Mouse (Mus musculus): Measurements from ENCODE around the gene Rplp2.
A peak's percentile ranks its signal among the peaks of the same experiment; 100 is the strongest.
"Not testable (repeated sequence)": the region's sequence is repeated elsewhere in the genome, so short reads cannot be mapped to it uniquely, and the experiment has no call there.

Rplp2 gene

DNA sequence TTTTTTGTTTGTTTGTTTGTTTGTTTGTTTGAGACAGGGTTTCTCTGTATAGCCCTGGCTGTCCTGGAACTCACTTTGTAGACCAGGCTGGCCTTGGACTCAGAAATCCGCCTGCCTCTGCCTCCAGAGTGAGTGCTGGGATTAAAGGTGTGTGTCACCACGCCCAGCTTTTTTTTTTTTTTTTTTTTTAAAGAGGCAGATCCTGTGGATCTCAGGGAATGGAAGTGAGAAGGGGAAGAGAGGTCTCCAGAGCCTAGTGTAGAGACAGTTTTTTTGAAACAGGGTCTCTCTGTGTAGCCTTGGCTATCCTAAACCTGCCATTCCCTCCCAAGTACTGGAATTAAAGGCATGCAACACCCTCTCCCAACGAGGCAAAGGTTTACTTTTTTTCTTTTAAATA is 796 bp upstream of the Rplp2 start:
- not testable (repeated sequence) for DNase-seq (ENCODE audit: low spot score)

DNA sequence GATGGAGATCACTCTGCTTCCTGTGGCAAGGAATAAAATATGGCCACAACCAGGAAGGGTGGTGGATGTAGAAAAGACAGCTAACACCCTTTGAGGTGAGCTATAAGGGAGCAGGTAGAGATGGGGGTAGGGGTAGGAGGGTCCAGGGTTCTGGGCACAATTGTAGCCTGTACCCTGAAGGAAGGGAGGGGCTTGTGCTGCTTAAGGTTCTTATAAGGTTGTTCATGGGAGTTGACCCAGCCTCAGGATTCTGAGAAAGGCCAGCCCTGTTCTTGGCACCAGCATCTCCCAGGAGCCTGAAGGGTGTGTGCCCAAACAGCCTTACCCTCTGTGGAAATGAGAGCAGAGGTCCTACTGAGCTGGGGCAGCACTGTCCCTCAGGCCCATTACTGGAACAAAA is 4.8 kb downstream of the Rplp2 start:
- no peak for DNase-seq (ENCODE audit: low spot score)

DNA sequence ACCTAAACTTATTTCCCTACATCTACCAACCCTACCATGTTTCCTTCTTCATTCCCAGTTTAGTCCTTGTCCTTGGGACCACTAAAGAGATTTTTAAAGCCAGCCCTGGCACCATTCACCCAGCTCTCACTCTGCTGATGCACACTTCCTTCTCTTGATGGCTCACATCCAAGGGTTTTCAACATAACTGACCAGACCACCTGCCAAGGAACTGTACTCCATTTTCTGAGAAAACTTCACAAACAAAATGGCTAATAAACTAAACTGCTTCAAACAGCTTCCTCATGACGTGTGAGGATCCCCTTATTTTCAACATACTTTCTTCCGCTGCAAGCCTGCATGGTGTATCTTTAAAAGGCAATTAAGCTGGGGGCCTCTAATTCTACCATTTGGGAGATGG is 6.5 kb downstream of the Rplp2 start:
- DNase-seq (ENCODE audit: low spot score): no peak

DNA sequence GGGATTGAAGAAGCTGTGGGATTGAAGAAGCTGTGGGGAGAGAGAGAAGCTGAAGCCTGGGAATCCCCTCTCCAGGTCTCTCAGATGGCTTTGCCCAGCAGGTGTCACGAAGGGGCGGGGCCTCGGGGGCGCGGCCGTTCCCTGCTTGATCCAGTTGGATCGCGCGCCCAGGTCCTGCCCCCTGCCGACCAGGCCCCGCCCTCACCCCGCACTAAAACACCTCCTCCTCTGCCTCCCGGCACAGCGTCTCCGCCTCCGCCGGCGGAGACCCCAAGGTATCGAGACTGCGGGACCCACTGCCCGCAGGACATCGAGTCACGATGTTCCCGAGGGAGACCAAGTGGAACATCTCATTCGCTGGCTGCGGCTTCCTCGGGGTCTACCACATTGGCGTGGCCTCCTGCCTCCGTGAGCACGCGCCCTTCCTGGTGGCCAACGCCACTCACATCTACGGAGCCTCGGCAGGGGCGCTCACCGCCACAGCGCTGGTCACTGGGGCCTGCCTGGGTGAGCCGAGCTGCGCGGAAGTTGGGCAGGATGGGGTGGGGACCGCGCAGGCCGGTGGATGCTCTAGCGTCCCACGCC is 7.9 kb downstream of the Rplp2 start, which contains the start of gene Pnpla2:
Gene Pnpla2 (plus strand): TSS at position 232 of the 585 bp plus-strand sequence.
- DNase-seq (ENCODE audit: low spot score): peak; percentile 93

DNA sequence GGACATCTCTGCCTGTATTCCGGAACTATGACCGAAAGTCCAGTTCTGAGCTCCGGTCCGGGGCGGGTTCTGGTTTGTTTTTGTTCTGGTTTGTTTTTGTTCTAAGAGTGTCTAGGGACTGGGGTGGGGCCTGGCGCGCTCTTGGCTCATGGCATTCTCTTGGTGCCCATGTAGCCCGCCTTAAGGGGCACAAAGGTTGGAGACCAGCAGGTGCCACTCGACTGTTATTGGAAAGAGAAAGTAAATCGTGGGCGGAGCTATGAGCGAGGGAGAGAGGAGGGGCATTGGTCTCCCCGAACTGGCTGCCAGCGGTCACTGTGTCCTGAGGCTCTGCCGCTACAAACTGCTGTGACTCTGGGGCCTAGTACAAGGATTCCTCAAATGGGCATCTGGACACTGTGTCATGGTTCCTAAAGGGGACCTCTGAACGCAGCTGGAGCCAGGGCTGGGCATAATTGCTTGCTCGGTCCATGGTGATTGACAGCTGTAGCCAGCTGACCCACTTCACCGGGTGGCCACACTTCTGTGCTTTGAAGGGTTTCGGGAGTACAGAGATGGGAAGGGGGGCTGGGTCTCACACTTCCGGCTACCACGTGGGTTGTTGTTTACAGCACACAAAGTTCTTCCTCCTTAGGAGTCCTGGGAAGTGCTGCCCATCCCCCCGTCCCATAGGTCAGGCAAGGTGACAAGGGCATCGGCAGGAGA is 8.6 kb downstream of the Rplp2 start:
- peak; percentile 54 for DNase-seq (ENCODE audit: low spot score)

DNA sequence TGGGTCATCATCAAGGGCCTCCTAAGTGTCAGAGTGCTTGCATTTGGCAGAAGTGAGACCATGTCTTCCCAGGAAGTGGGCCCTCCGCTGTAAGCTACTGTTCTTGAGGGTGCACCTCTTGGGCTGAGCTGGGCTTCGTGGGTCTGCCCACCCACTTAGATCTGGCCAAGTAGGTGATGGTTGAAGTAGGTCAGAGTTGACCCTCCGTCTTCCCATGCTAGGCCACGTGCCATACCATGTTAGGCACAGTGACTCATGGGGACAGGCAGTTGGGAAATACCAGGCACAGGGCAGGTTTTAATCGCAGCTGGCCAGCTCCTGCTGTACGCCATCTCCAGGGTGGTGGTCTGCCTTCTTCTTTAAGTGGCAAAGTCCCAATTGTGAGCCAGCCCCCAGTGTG is 9.6 kb downstream of the Rplp2 start:
- no peak for DNase-seq (ENCODE audit: low spot score)

DNA sequence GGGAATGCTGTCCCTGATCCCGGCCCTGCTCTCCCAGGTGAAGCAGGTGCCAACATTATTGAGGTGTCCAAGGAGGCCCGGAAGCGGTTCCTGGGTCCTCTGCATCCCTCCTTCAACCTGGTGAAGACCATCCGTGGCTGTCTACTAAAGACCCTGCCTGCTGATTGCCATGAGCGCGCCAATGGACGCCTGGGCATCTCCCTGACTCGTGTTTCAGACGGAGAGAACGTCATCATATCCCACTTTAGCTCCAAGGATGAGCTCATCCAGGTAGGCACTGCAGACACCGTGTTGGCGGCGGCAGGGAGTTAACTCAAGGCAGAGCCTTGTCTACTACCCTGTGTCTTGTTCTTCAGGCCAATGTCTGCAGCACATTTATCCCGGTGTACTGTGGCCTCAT is 10.1 kb downstream of the Rplp2 start:
- DNase-seq (ENCODE audit: low spot score): no peak

DNA sequence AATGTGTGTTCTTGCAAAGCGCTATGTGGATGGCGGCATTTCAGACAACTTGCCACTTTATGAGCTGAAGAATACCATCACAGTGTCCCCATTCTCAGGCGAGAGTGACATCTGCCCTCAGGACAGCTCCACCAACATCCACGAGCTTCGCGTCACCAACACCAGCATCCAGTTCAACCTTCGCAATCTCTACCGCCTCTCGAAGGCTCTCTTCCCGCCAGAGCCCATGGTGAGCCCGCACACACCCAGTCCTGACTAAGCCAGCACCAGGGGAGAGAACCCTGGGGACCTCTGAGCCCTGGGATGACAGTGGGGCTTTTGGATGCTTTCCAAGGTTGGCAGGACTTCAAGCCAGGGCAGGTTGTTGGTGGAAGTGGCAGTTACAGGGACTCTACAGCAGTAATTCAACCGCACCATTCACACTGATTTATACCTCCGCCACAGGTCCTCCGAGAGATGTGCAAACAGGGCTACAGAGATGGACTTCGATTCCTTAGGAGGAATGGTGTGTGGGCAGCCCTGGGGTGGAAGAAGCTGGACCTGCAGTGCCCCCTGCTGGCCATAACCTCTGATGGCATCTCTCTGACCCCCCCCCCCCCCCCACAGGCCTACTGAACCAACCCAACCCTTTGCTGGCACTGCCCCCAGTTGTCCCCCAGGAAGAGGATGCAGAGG is 11.0 kb downstream of the Rplp2 start:
- no peak for DNase-seq (ENCODE audit: low spot score)

DNA sequence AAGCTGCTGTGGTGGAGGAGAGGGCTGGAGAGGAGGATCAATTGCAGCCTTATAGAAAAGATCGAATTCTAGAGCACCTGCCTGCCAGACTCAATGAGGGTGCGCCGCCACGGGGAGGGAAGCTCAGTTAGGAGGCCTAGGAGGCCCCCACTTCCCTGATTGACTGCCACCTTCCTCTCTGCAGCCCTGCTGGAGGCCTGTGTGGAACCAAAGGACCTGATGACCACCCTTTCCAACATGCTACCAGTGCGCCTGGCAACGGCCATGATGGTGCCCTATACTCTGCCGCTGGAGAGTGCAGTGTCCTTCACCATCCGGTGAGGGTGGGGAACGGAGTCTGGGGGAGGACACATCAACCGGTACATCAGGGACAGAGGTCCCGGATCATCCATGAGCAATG is 11.5 kb downstream of the Rplp2 start:
- DNase-seq (ENCODE audit: low spot score): no peak

DNA sequence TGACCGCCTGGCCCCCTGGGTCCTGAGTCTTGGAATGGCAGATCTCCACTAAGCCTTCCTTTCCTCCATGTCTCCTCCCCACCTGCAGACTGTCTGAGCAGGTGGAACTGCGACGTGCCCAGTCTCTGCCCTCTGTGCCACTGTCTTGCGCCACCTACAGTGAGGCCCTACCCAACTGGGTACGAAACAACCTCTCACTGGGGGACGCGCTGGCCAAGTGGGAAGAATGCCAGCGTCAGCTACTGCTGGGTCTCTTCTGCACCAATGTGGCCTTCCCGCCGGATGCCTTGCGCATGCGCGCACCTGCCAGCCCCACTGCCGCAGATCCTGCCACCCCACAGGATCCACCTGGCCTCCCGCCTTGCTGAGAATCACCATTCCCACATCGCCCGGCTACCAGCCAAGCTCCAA is 12.1 kb downstream of the Rplp2 start:
- DNase-seq (ENCODE audit: low spot score): no peak

DNA sequence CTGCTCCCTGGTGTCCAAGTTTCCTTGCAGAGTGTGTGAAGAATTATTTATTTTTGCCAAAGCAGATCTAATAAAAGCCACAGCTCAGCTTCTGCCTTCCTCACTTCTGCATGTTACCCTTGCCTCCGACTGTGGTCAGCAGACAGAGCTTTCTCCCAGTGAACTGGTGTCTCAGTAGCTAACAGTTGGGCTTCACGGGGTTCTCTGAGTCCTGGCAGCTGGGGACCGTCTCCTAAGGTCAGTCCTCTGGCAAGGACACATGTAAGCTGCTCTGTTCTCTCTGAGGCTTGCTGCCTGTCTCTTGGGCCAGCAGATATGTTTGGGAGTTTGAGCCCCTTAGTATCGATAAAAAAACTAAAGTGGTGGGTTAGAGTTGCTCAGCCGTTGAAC is 12.8 kb downstream of the Rplp2 start:
- DNase-seq (ENCODE audit: low spot score): no peak

DNA sequence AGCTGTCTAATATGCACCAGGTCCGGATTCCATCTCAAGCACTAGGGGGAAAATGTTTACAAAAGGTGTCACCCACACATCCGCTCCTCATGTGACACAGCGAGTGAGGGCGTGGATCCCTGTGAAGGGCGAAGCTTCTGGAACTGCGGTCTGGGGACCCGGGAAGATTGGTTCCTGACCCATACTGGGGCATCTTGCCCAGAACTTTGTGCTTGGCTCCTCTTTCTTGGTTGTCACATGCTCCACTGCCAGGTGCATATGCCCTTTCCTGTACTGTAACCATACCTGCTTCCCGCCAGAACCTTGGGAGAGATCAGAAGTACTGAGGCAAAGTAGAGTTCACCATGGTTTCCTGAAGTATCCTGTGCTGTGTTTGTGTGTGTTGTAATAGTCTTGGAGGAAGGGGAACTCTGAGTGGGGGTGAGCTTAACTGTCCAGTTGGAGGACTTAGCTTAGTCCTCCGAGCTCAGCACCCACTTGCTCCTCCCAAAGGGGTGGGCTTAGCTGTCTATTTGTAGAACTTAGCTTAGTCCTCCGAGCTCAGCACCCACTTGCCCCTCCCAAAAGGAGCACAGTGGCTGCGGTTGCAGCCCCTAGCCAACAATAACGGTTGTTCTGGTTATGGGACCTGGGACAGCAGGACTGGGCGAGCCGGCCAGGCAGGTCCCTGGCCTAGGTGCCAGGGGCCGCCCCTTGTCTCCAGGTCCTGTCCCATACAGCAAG is 13.4 kb downstream of the Rplp2 start, which contains the start of gene Cracr2b:
Gene Cracr2b (plus strand): TSS at position 704 of the 723 bp plus-strand sequence.
- DNase-seq (ENCODE audit: low spot score): no peak

DNA sequence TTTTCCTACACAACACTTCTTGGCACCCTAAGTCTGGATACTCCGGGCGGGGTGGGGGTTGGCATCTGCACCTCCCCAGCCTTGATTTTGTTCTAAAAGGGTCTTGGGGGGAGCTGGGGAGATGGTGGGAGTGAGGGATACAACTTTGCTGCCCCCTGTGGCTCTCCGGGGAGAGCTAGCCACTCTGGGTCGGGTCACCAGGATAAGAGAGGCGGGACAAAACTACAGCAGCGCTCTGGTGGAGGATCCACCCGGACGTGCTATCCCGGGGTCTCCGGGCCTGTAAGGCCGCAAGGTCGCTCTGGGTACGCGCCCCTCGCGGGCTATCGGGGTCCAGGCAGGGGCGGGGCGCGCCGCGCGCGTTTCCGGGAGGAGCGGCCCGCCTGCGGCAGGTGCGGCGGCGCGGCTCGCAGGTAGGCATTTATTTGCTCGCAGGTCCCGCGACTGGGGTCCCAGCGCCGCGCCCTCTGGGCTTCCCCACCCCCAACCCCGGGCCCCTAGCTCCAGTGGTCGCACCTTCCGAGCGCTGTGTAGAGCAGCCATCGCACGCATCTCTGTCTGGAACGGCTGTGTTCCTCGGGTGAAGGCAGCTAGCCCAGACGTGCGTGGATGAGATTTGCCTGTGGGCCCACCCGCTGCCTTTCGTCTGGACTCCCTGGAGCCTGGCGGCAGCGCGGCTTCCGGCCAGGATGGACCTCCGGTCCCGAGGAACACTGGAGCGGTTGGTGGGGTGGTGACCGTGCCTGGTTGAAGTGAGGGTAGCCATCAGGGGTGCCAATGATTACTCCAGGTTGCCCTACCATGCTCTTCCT is 14.6 kb downstream of the Rplp2 start:
- no peak for DNase-seq (ENCODE audit: low spot score)

DNA sequence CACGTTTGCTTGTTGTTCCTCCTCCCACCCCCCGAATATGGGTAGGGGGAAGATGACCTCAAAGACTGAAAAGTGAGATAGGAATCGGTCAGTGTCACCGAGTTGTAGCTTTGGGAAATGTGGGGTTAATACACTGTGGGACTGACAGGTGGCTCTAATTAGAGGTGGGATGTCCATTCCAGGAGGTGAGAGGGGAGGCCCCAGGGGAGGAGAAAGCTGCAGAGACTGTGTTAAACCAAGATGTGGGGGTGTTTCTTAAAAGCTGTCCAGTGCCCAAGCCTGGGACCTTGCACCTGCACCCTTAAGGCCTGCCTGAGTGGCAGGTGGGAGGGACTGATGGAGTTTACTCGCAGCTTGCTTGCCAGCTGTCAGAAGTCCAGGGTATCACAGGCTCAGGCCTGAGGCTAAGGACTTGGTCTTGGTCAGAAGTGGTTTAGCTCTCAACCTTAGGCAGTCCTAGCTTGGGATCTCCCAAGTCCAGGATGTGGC is 15.2 kb downstream of the Rplp2 start:
- no peak for DNase-seq (ENCODE audit: low spot score)

DNA sequence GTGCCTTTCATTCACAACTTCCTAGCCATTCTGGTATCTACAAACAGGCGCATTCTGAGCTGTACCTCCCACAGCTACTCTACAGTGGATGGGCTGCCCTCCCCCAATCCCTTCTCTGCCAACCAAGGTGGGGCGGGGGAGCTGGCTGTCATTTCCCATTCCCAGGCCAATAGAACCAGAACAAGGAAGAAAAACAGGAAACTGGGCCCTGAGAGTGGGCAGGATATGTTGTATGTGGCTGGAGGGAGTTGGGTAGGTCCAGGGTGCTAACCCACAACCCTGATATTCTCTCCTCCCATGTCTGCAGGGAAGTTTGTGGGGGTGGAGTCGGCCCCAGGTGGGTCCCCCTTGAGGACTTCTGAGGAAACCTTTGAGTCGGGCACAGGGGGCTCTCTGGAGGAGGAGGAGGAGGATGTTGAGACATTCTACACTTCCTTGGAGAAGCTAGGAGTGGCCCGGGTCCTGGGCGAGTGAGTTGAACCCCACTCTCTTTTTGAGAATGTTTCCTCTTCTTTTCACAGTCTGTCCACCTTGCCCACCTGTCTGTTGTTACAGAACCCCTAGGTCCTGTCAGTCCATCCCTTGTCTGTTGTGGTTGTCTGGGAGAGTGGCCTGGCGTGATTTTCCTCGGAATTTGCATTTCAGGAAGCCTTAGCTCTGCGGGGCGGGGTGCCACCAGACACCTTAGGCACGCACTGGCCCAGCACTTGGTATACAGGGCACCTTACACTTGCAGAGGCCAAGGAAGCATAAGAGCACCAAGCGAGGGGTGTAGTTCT is 16.8 kb downstream of the Rplp2 start:
- no peak for DNase-seq (ENCODE audit: low spot score)

DNA sequence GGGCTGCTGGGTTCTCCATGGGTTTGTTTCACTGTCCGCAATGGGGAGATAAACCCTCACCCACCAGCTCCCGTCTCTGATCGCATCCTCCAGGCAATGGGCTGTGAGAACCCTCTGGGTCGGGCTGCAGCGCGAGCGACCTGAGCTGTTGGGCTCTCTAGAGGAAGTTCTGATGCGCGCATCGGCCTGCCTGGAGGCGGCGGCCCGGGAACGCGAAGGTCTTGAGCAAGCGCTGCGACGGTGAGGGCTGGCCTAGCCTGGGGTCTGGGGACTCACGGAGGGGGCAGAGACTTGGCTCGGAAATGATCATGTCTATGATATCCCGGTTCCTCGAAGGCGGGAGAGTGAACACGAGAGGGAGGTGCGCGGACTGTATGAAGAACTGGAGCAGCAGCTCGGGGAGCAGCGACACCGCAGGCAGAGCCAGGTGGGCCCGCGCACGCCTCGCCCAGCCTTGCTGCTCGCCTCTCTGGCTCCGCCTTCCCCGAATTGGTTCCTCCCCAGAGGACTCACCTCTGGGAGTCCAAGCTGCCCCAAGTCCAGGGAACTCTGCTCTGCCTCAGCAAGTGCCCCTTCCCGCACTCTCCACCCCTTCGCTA is 17.5 kb downstream of the Rplp2 start:
- no peak for DNase-seq (ENCODE audit: low spot score)

DNA sequence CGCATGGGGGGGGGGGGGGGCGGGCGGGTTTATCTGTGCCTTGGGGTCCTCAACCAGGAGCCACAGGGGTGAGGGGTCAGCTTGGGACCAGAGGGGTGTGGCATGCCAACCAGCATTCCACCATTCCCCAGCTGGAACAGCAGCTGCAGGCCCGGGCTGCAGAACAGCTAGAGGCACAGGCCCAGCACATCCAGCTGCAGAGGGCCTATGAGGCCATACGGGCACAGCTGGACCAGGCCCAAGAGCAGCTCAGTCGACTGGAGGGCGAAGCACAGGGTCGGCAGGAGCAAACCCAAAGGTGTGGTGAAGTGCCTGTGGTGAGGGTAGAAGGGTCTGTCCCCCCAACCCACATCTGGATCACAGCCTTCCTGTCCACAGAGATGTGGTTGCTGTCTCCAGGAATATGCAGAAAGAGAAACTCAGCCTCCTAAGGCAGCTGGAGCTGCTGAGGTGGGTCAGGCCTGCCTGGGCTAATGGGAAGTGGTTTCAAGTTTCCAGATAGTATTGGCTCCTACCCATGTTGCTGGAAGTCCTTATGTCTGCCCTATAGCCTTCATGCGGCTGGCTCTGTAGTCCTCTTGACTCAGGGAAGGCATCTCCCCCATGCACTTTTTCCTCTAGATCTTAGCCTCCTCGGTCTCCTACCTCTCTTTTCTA is 18.3 kb downstream of the Rplp2 start:
- DNase-seq (ENCODE audit: low spot score): no peak

DNA sequence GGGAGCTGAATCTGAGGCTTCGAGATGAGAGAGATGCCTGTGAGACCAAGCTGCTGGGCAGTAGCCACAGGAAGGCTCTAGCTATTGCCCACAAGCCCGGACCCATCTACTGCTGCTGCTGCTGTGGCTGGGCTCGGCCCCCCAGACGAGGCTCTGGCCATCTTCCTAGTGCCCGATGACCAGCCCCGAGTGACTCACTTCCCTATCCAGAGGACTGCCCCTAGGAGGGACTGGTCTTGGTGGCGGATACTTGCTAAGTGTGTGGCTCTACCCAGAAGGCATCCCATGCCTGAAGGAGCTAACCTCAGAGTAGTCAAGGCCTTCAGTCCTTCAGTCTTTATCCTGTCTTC is 18.9 kb downstream of the Rplp2 start:
- DNase-seq (ENCODE audit: low spot score): no peak

DNA sequence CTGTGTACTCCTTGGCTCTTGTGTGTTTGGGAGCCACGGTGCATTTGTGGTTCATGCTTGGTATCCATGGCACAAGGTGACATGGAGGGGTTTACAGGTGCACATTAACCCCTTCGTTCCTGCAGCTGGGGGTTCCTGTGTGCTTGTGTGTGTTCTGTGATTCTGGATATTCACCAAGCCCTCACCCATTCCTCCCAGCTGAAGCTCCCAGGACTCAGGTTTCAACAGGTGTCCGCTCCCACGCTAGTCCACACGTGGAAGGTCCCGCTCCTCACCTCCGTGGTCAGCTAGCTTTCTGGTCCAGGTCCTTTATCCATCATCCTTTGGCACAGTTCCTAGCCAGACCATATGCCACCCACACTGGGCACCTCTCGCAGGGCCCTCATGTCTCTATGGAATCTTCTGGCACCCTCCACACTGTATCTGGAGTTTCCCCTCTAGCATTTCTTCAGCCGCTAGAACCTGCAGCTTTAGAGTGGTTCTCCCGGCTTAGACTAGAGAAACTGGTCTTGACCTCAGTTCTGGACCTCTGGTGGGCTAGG is 19.5 kb downstream of the Rplp2 start:
- DNase-seq (ENCODE audit: low spot score): no peak
